Mouse (Mus musculus) E14TG2a.4 (cell line): ENCODE measurements at regions not wholly inside any gene's neighbourhood (a gene's known extent, or its start where the extent isn't known, plus 50 kb on each side); places are given as distances from the start of the nearest gene placed in this dataset.

ENCODE experiments used
- CTCF ChIP-seq: conservative IDR thresholded peaks from 2 replicates; pipeline ENCODE4 v1.5.1; 2014; ENCODE audit warnings: low read length
- NANOG ChIP-seq: IDR thresholded peaks from 2 replicates; pipeline ENCODE4 v1.6.1; 2014; ENCODE audit warnings: borderline replicate concordance, low read length, mixed read lengths
- POU5F1 ChIP-seq: IDR thresholded peaks from 2 replicates; pipeline ENCODE4 v1.6.1; 2014; ENCODE audit warnings: low read length, borderline replicate concordance

GRCm38 (mm10) chr9:11192183-11192582 is 287.6 kb upstream of the Cntn5 start:
- TF ChIP-seq POU5F1 (no peak), CTCF (no peak), NANOG (no peak)
